Mouse (Mus musculus): Measurements from ENCODE around the gene Ssc5d.
A peak's percentile ranks its signal among the peaks of the same experiment; 100 is the strongest.

DNA sequence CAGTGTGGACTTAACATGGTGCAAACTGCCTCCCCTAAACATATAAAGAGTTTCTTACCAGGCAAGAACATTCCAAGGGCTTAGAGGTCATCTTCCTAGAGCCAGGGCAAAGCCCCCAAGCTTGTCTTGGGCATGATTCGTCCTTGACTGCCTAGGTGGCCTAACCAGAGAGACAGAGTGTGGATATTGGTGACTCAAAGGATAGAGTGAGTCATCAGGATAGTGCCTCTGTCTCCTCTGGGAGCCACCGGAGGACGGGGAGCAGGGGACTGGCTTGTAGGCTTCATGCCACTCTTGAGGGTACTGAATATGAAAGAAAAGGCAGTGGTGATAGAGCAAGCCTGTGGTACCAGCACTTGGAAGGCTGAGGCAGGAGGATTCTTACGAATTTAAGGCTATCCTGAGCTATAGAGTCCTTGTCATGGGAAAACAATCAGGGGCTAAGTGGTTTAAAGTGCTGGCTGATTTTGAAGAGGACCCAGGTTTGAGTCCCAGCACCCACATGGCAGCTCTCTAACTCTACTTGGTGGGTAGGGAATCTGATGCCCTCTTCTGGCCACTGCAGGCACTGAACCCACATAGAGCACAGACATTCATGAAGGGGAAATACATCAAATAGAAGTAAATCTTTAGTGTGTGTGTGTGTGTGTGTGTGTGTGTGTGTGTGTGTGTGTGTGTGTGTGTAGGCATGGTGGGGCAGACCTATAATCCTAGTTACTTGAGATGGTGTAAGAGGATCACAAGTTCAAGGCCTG is 8.8 kb downstream of the Ssc5d start:
- no peak for TF ChIP-seq EP300 (IDR thresholded peaks at IDR 0.05; ENCODE audit: low read depth)
- peak; percentile 37 for TF ChIP-seq CTCF (IDR thresholded peaks at IDR 0.05; ENCODE audit: low read depth)

Data from liver, embryonic 14.5 days (tissue).